Mouse (Mus musculus) mature B cell (primary cell): ENCODE measurements around the gene Nkain4.

Experiments
- in situ Hi-C: fragments of 300-500 bp; cut with MboI; formaldehyde crosslinking; loops from 2 replicates; pipeline ENCODE4 v1.14.3; 2019

Nkain4 gene

GRCm38 (mm10) chr2:180894029-180894623 lies 60.4 kb downstream of the Nkain4 start:
- in situ Hi-C loops = no loop called here

DNA sequence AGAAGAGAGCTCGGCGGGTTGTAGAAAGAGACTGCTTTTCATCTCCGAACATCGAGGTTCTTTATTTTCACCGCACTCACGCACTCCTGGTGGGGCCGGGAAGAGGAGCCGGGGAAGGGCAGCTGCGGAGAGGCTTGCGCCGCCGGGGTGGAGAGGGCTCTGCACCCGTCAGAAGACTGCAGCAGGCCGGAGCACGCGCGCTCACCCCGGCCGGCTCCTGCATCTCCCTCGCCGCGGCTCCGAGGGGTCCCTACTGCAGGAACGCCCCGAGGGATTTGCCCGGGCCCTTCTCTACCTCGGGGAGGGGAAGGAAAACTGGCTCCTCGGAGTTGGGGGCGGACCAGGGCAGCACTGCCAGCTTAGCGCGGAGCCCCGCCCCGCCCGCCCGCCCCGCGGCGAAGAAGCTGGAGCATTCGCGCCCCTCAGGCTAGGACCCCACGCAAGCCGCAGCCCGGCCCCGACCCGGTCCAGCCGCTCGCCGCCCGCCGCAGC lies 60.9 kb downstream of the Nkain4 start:
- in situ Hi-C loops = no loop called here

- in situ Hi-C loops = no loop called here
Observed at GRCm38 (mm10) chr2:180892841-180893521, 61.5 kb downstream of the Nkain4 start.

GRCm38 (mm10) chr2:180891835-180892323 lies 62.6 kb downstream of the Nkain4 start:
- in situ Hi-C loops = no loop called here

DNA sequence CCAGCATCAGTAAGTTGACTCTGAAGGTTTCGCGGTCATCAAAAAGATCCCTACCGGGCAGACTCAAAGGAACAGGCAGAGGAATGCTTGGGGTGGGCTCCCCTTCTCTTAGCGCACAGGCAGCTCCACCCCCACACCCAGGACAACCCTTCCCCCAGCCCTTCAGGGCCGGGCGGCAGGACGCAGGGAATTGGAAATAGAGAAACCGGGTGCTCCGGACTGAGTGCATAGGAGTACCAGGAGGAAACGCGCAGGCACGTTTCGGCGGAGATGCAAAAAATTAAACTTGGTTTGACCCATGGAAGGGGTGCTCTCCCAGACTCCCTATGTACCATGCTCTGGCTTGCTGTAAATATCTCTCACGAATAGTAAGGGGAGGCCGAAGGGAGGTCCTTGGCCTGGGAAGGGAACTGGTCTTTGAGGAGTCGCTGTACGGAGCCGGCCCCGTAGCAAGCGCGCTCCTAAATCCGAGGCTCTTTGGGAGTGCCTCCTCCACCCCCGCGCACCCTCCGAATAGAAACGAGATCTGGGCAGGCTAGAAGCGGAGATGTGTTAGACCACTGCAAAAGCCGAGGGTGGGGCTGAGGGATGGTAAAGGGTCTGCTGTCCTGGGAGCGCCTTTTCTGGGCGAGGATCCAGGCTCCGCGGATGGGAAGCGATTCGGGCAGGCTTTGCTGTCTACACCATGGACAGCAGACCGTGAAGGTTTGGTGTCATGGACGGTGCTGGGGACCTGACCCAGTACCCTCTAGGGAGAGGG lies 63.2 kb downstream of the Nkain4 start:
- in situ Hi-C loops = no loop called here

DNA sequence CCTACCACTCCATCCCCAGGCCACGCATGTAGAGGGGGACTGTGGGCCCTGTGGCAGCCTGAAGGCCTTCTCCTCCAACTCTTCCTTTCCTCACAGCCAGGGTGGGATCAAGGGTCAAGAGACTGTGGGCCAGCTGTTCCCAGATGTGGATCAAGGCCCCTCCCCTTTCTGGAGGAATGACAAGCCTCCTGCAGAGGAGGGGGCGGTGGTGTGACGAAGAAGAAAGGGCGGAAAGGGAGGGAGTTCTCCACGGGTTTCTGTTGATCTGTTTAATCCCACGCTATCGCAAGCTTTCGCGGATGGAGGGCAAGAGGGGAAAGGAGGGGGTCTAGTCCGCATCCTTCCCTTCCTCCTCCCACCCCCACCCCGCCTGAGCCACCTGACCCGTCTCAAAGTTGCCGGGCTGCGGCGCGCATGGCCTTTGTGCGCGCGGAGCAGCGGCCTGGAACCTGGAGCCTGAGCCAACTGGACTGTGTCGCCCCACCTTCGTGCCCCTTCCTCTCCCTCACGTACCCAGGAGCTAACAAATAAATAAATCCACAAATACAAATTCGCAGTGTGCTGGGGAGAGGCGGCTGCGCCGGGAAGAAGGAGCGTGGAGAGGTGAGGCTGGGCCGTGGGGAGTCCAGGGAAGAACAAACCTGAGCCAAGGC lies 64.0 kb downstream of the Nkain4 start:
- in situ Hi-C loops = no loop called here

GRCm38 (mm10) chr2:180889921-180890280 lies 64.6 kb downstream of the Nkain4 start:
- in situ Hi-C loops = no loop called here

- in situ Hi-C loops = no loop called here
Observed at GRCm38 (mm10) chr2:180889271-180889920, 65.1 kb downstream of the Nkain4 start.

DNA sequence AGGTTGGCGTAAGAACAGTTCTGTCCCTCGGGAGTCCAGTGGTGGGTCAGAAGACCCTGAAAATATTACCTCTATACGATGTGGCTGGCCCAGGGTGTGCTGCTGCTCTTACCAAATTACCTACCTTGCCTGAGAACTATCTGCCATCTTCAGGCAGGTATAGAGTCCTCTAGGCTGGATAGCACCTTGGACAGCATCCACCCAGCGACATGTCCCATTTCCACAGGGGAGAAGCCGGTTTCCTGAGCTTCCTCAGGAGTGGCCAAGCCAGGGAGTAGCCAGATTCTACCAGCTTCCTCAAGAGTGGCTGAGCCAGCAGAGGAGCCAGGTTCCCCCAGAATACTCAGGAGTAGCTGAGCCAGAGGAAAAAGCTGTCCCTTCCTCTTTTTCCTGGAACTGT lies 69.2 kb downstream of the Nkain4 start:
- in situ Hi-C loops = no loop called here
